Mouse (Mus musculus) liver, embryonic 13.5 days (tissue): ENCODE results near the gene Ube2f. TPM values are rescaled to one million over a fixed set of nuclear protein-coding genes. Genes with fewer than 3 reads are reported as not detected.

Experiments used
- ATAC-seq: fragments of 200-750 bp; cut with Nextera tagmentation; 2 replicates; pipeline ENCODE4 v1.8.0; 2017; ENCODE audit warnings: low read depth, mild to moderate bottlenecking, moderate number of reproducible peaks, moderate library complexity
- DNase-seq: peaks from one replicate; pipeline ENCODE4 v3.0.0; 2022
- H3K27ac ChIP-seq: fragments of 300-500 bp; sonication (generic); 2 replicates; pipeline ENCODE4 v1.5.1; 2015; ENCODE audit warnings: moderate library complexity, mild to moderate bottlenecking, inconsistent platforms
- H3K27me3 ChIP-seq: fragments of 300-500 bp; sonication (generic); 2 replicates; pipeline ENCODE4 v1.6.1; 2015; ENCODE audit warnings: mild to moderate bottlenecking, inconsistent platforms
- H3K36me3 ChIP-seq: fragments of 300-500 bp; sonication (generic); 2 replicates; pipeline ENCODE4 v1.6.1; 2015; ENCODE audit warnings: mild to moderate bottlenecking, inconsistent platforms
- H3K4me1 ChIP-seq: fragments of 300-500 bp; sonication (generic); replicated peaks from 2 replicates; pipeline ENCODE4 v1.6.1; 2015; ENCODE audit warnings: inconsistent platforms
- H3K4me2 ChIP-seq: fragments of 300-500 bp; sonication (generic); 2 replicates; pipeline ENCODE4 v1.6.1; 2015; ENCODE audit warnings: inconsistent platforms, mild to moderate bottlenecking, moderate library complexity
- H3K4me3 ChIP-seq: fragments of 300-500 bp; sonication (generic); replicated peaks from 2 replicates; pipeline ENCODE4 v1.5.1; 2015; ENCODE audit warnings: mild to moderate bottlenecking, inconsistent platforms
- H3K9ac ChIP-seq: fragments of 300-500 bp; sonication (generic); 2 replicates; pipeline ENCODE4 v1.6.1; 2015; ENCODE audit warnings: mild to moderate bottlenecking, inconsistent platforms
- H3K9me3 ChIP-seq: fragments of 300-500 bp; sonication (generic); replicated peaks from 2 replicates; pipeline ENCODE4 v1.6.1; 2016; ENCODE audit warnings: inconsistent platforms
- WGBS: fragments of 180-500 bp; shearing (Covaris S2); methylation state at CpG from one replicate; pipeline ENCODE4 v1.1.7; 2015; ENCODE audit not compliant: insufficient replicate concordance; 5-methylcytosine and 5-hydroxymethylcytosine counted together
- polyA plus RNA-seq: library from polyadenylated mRNA; unstranded; fragments of >200 nt; fragmentation: Nextera tagmentation; extraction: Ambion mirVana; gene quantifications from 2 replicates; pipeline ENCODE4 v1.2.1, GENCODE M21; 2015

The Ube2f gene
- polyA plus RNA-seq, 1 experiment from 2014 or later, result 71.1 TPM

DNA sequence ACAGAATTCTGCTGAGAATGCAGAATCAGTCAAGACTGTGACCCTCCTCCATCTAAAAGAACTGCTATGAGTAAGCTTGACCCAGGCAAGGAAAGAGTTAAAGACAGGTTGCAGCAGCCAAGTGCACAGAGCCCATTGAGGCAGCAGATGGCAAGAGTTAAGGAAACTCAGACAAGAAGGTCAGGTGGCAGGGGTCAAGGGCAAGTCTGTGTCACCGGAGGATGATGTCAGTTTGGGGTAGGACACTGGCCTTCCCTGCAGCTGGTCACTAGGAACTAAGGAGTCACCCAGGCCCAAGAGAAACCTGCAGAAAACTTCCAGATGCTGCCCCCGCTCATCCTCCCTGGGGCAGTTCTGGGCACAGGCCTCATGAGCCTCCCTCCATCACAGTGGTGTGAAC is 74.5 kb downstream of the Ube2f start:
- WGBS, result 65% methylated on average over 2 of the region's 2 CpGs
- no peak for ATAC-seq
- H3K27ac ChIP-seq, result no peak overlapping the region

GRCm38 (mm10) chr1:91325488-91326042 is 75.5 kb downstream of the Ube2f start:
- no peak for DNase-seq
- 55% methylated on average over 4 of the region's 4 CpGs for WGBS
- Histone ChIP-seq H3K27ac (no peak overlapping the region), H3K4me1 (peaks cover 13% of the 10 kb centered on the region), H3K9me3 (no peaks in the 10 kb centered on the region), H3K27me3 (no peaks in the 10 kb centered on the region), H3K4me2 (no peak overlapping the region), H3K9ac (no peak overlapping the region), H3K4me3 (no peak overlapping the region), H3K36me3 (no peaks in the 10 kb centered on the region)
- ATAC-seq, result no peak

More for the DNA sequence above, 74.5 kb downstream of the Ube2f start:
- no peaks in the 10 kb centered on the region for H3K36me3 ChIP-seq
- H3K4me3 ChIP-seq, result no peak overlapping the region
- no peak overlapping the region for H3K9ac ChIP-seq
- no peaks in the 10 kb centered on the region for H3K9me3 ChIP-seq
- no peak overlapping the region for H3K4me2 ChIP-seq
- H3K27me3 ChIP-seq, result no peaks in the 10 kb centered on the region
- no peak for DNase-seq
- peaks cover 13% of the 10 kb centered on the region for H3K4me1 ChIP-seq

DNA sequence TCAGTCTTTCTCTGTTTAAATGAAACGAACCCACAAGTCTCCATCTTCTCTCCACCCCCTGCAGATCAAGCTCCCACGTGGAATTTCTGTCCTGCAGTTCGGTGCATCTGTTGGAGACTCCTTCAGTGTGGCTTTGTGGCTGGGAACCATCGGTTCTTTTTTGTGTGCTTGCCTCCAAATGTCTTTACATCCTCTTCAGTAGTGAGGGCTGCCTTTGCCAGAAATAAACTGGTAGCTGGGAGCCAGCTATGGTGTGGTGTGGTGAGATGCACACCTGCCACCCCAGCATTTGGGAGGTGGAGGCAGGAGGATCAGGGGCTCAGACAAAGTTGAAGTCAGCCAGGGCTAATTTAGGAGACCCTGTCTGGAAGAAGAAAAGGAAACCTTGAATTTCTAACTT is 82.0 kb downstream of the Ube2f start:
- Histone ChIP-seq H3K27me3 (no peaks in the 10 kb centered on the region), H3K4me2 (no peak overlapping the region), H3K36me3 (no peaks in the 10 kb centered on the region), H3K4me1 (0 out of 2 replicates have a peak, but pooled peaks cover 5% of the 10 kb centered on the region), H3K27ac (no peak overlapping the region), H3K4me3 (no peak overlapping the region), H3K9ac (no peak overlapping the region), H3K9me3 (no peaks in the 10 kb centered on the region)
- DNase-seq (no peak), ATAC-seq (no peak)
- 40% methylated on average over 4 of the region's 4 CpGs for WGBS

- Histone ChIP-seq H3K36me3 (no peaks in the 10 kb centered on the region), H3K4me3 (no peak overlapping the region), H3K27me3 (no peaks in the 10 kb centered on the region; the same call in 1 of the 2 replicates), H3K4me2 (no peak overlapping the region), H3K27ac (no peak overlapping the region), H3K4me1 (0 out of 2 replicates have a peak, but pooled peaks cover 5% of the 10 kb centered on the region), H3K9ac (no peak overlapping the region), H3K9me3 (no peaks in the 10 kb centered on the region)
- 0 out of 2 replicates have a peak, but pooled peaks have one; percentile 41 for ATAC-seq
- no peak for DNase-seq
Measured at GRCm38 (mm10) chr1:91333582-91333981, 83.5 kb downstream of the Ube2f start.

DNA sequence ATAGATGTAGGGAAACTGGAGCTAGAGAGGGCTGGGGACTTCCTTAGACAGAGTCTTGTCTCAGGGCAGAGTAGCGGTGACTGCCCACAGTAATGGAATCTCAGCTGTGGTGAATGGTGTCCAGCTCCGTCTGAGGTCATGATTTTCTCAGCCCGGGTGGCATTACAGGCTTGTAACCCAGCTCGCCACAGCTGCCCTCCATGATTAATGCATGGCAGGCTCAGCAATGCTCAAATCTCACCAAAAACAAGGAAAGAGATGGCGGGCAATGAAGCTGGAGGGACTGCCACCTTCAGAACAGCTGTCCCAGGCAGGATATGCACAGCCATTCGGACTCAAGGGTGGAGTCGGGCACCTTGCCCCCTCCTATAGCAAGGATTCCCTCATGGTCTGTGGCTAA is 87.3 kb downstream of the Ube2f start:
- Histone ChIP-seq H3K9ac (no peak overlapping the region), H3K4me2 (no peak overlapping the region), H3K27me3 (peaks cover 25% of the 10 kb centered on the region), H3K36me3 (no peaks in the 10 kb centered on the region), H3K9me3 (no peaks in the 10 kb centered on the region), H3K4me3 (no peak overlapping the region), H3K4me1 (0 out of 2 replicates have a peak, but pooled peaks cover 5% of the 10 kb centered on the region), H3K27ac (no peak overlapping the region)
- no peak for DNase-seq
- no peak for ATAC-seq
- WGBS, result 58% methylated on average over 7 of the region's 7 CpGs

Other genes starting within 250 kb of the Ube2f start
- 1.2 and 1.8 TPM in 2 replicates for gene Rbm44, start 105.2 kb upstream of the Ube2f start, polyA plus RNA-seq
- gene Ramp1, start 70.5 kb upstream of the Ube2f start, polyA plus RNA-seq, result 4.1 and 5.3 TPM in 2 replicates
- 24.9 and 30.1 TPM in 2 replicates for gene Scly, start 48.0 kb downstream of the Ube2f start, polyA plus RNA-seq
- gene Espnl, start 71.8 kb downstream of the Ube2f start, polyA plus RNA-seq, result not detected in 2 replicates
- gene Klhl30, start 100.7 kb downstream of the Ube2f start, polyA plus RNA-seq, result 0.10 TPM in 2 replicates
- 4.5 and 4.7 TPM in 2 replicates for gene Erfe, start 116.1 kb downstream of the Ube2f start, polyA plus RNA-seq
- 86.5 and 95.8 TPM in 2 replicates for gene Ilkap, start 148.5 kb downstream of the Ube2f start, polyA plus RNA-seq
- gene Hes6, start 163.7 kb downstream of the Ube2f start, polyA plus RNA-seq, result 21.9 and 22.5 TPM in 2 replicates
- 1.4 and 2.5 TPM in 2 replicates for gene Per2, start 209.0 kb downstream of the Ube2f start, polyA plus RNA-seq
- 2.5 and 2.6 TPM in 2 replicates for gene Traf3ip1, start 244.3 kb downstream of the Ube2f start, polyA plus RNA-seq